Mouse (Mus musculus) embryo, embryonic 10 days (tissue): ENCODE measurements around the gene Celf2.

Experiments
- DNase-seq: peaks from one replicate; pipeline ENCODE4 v3.0.0-alpha.2; 2015; ENCODE audit warnings: low spot score

Gene Celf2

DNA sequence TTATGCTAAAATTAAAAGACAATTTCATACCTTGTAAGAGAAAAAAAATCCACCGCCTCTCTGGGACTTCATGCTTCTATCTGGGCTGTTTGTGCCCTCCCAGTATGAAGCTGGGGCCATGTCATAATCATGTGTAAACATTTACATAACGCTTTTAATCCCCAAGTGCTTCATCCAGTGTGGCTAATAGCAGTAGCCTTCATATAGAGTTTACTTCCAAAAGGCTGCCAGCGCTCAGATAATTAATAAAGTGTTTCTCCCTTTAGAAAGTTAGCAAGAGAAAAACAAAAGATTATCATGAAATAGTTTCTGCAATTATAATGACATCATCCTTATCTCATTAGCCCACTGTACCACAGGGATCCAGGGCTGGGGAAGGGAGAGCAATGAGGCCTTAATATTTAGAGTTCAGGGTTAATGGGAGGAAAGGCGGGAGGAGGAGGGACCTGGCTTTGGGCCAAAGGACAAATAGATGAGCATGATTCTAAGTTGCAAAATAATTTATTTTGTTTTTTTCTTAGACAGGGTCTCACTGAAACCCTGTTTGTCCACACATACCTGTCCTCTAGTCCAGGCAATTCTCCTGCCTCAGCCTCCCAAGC lies 425.8 kb downstream of the Celf2 start:
- DNase-seq, result no peak

DNA sequence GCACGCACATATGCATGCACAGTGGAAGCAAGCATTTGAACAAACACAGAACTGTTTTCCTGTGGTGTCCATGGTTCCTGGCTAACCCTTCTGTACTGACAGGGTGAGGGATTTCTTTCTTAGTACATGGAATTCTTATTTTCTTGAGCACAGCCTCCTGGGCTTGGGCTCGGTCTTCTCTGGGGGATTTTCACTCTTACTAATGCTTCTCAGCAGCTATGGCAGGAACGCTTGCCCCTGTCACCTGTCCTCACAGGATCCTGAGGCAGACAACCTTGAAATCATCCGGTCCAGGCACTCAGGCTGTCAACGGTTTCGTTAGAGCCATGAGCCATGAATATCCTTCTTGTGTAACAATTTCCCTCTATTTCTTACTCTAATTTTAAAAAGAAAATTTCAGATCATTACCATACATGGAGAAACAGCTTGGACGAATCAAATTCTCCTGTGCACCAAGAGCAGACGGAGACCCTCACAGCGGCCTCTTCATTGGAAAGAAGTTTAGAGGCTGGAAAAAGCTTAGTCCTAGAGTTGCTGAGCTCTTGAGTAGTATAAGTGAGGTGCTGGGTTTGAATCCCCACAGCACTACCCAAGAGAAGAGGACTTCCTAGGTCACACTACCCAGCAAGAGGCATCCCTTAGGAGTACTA lies 426.9 kb downstream of the Celf2 start:
- no peak for DNase-seq

DNA sequence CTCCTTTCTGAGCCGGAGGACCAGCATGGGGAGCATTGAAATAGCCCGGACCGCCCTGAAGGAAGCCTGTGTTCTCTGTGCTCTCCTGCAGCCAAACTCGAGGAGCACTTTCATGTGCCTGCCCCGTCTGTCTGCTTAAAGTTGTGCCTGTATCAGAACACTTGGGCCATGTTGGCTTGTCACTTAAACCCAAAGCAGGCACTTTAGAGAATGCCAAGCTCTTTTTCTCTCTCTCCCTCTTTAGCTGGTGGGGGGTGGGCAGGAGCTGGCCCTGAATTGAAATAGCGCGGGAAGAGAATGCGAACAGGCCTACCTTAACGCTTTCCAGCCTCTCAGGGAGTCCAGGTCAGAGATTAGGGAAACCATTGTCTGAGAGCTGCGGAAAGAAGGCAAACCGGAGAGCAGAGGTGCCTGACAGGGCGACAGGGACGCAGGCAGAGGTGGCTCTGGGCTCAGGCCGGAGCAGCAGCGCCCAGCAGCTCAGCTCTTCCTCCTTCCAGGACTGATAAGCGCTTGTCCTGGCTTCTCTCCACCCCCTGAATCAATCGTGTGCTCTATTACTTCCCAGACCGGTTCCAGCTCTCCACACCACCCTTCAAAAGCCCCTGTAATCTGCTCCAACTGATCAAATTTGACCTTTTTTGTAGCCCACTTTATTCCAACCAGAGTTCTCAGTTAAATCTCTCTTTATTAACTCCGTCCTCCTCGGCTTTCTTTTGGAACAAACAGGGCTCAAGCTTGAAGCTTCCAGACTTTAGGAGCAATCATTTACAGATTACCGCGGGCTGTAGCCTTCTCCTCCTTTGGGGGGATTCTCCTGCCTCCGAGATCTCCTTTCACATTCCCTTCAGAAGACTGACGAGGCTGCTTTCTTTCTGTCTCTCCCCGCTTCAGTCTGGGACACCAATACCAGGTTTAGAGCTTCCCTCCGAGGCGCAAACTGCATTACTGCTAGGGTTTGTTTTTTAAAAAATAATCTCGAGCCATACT lies 428.3 kb downstream of the Celf2 start:
- peak; percentile 50 for DNase-seq

DNA sequence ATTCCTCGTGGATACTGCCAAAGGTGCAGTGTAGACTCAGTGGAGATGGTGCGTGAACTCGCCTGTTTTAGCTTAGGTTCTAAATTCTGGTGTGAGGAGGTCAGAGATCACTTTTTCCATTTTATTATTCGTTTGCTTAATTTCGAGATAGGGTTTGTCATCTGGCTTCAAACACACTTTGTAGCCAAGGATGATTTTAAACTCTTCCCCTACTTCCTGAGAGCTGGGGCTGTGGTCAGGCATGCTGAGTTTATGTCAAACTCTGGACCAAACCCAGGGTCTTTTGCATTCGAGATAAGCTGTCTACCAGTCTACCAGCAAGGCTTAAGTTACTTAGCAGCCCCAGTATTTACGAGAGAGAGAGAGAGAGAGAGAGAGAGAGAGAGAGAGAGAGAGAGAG lies 429.3 kb downstream of the Celf2 start:
- no peak for DNase-seq

DNA sequence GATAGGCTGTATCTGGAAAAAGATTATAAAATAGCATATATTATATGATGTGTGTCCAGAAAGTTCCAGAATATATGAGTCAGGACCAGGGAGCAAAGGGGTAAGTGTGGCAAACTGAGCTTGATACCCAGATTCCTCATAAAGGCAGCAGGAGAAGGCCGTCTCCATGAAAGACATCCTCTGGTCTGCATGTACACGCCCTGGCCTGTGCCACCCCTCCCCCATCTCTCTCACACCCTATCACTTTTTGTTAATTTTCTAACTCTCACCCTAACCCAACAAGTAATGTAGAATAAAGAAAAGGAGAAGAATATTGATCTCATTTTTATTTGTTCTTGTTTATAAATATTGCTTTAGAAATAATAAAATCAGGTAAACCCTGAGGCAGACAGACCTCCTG lies 430.0 kb downstream of the Celf2 start:
- no peak for DNase-seq

DNA sequence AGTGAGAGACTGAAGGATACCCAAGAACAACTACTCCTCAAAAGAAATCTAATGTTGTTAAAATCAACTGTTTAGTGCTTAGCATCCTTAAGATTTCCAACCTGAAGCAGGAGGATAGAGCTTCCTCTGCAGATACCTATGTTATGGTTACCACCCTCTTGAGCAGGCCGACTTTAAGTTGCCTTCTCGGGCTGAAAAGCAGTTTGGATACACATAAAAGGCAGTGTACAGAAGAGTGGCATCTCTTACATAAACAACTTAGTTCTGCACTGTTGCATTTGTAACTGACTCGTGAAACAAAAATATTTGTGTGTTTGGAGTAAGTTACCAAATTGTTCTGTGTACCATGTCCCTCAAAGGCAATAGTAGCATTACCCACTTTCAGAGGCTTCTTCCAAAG lies 435.6 kb downstream of the Celf2 start:
- no peak for DNase-seq

DNA sequence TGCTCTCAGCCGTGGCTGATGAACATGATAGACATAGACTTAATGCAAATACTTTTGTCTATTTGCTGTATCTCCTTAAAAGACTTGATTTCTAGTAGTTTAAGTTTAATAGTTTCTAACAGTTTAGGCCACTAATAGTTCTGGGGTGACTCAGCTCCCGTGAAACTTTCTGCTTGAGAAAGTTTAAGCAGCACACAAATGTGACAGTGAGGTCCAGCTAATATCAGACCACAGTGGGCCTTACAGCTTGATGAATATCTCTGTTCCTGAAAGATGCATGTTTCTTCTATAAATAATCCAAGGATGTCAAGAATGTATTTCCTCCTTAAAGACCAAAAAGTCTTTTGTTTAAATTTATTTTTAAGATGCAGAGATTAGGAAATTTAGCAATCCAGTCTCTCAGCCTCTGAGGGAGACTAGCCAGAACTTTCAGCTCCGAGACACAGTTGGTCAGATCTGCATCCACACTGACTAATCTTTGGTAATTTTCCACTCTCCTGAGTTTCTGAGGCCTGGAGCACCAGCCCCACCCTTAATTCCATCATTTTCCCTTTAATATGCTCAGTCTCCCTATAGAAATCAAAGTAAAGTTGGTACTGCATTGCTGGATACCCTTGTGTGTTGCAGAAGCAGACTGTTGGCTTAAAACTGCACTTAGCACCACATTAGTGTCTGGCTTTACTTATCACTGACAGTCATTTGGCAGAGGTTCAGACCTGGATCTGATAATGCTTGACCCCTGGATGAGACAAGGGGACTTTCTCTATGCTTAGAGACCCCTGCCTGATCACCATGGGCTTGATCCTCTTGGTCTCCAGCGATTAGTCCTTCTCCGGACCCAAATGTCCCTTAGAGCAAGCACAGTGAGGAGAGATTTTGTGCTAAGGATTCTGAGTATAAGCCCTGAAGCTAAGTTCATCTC lies 436.8 kb downstream of the Celf2 start:
- DNase-seq, result no peak

DNA sequence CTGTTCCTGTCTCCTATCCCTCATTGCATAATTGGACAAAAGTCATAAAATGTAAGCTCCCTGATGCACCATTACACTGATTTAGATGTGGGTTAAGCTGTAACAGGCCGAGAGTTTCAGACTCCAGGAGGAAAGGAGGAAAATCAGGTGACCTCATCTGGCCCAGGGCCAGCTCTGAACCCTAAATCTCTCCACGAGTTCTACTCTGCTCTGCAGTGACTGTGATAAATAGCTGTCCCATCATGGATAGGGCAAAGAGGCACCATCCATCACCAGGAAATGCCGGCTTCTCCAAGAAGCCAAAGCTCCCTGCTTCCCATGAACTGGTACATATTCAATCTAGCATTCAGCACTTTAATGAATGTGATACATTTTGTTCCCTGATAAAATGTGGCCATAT lies 439.9 kb downstream of the Celf2 start:
- DNase-seq, result peak; percentile 60

DNA sequence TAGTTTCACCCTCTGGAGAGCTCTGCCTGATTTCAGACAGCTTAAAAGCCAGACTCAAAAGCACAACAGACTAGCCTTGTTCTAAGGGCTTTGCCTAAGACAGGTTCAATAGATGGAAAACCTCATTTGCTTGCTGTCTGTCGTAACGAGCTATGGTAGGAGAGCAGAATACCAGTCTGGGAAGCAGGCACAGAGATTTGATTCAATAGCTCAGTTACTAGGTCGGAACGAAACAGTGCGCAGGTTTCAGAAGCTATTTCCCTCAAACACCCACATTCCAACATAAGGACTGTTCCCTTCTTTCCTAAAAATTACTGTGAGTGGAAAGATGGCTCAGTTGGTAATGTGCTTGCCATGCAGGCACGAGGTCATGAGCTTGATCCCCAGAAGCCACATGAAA lies 441.1 kb downstream of the Celf2 start:
- DNase-seq, result no peak

DNA sequence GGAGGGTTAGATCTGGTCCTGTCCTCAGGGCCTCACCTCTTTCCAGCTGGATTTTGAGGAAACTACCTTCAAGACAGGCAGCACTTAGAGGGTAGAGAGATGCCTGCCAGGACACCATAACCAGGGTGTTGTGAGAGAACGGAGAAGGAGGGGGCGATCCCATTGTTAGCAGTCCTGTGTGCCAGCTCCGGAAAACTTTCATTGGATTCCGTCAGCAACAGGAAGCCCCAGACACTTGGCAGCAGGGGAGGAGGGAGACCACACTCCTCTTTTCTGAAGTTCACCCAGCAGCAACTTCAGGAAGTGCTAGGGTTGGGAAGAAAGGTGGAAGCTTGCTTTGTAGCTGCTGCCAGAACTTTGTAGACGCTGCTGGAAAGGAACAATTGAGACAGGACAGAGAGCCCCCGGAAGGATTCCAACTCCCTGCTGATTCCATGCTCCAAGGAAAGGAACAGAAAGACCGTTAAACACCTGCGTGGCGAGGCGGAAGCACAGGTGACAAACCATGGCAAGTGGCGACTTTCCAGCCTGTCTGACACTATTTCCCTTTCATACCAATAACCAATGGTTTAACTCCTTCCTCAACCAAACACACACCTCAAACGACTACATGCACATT lies 445.7 kb downstream of the Celf2 start:
- DNase-seq, result peak; percentile 36

DNA sequence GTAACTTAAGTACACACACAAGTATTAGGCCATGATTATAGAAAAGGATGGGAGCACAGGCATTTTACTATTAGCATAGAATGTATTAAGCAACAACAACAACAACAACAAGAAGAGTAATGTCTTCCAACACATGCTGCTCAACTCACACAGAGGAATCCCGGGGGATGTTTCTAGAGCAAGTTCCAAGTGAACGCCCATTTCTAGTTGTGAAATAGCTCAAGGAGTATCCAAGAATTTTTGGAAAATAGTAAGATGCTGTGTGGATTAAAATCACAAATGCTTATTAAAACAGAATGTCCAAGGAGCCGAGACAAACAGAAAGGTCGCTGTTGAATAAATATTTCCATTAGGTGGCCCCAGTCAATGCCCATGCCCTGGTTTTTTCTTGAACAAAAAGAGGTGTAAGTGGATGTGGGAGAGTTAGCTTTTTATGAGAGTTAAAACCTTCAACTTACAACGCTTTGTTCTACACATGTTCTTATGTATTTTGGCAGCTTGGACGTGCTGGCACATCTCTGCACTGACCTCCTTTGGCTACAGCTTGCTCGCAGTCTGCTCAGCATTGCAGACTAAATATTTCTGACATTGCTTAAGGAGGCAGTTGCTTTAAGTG lies 448.8 kb downstream of the Celf2 start:
- no peak for DNase-seq

DNA sequence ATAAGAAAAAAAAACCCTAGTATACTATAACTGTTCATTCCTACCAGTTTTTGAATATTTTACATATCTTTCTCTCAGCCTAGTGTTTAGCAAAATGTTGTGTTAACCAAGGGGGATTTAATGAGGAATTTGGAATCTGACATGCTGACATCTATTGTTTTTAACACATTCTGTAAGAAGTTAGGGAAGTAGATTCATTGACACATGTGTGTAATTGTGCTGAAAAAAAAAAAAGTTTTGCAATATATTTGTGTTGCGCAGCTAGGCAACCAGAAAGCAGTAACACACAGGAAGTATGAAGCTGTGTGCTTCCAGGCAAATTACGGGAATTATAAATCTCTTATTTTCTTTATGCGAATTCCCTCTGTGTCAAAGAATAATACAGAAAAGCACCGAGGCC lies 453.0 kb downstream of the Celf2 start:
- DNase-seq, result no peak

DNA sequence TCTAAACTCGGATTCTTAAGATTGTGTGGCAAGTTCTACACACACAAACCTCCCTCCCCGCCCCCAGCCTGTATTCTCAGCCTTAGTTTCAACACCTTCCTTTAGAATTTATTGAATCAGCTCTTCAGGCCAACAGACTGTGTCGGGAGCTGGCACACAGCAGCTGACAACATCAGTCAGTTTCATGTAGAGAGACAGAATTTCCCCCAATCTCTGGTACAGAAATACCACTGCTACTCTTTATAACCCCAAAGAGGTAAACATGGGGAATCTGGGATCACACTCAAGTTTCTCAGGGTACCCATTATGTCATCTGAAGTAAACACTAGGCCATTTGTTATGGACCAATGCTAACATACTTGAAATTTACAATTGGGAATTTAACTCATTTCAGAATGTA lies 453.4 kb downstream of the Celf2 start:
- no peak for DNase-seq

DNA sequence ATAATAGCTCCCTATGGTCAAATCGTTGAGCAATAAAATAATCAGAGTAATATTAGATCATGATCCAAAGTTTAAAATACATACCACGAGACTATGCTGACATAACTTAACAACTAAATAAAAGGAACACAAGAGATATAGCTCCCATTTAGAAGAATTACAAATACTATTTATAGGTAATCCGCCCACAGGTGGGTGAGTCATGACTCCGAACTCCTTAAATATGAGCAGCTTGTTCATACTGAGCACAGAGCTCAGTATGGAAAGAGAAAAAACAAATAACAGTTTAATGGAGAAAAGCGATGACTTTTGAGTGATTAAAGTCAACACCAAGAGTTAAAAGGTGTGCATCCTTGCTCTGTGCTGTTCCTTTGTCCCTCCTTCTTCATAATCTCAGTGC lies 458.3 kb downstream of the Celf2 start:
- DNase-seq, result no peak

DNA sequence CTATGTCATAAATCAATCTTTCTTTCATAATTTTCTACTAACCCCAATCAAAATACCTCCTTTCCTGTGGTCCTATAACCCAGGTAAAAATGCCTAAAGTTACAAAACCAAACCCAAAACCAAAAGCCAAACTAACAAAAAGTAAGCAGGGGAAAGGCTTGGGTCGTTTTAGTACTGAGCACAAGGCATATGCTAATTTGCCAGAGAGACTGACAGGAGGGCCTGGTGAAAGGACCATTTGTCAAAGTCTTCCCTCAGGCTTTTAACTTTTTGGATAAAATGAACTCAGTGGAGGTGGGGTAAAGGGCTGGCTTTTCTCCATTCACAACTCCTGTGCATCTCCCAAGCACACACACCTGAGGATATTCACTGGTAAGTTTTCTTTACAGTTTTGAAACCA lies 463.2 kb downstream of the Celf2 start:
- DNase-seq, result no peak

DNA sequence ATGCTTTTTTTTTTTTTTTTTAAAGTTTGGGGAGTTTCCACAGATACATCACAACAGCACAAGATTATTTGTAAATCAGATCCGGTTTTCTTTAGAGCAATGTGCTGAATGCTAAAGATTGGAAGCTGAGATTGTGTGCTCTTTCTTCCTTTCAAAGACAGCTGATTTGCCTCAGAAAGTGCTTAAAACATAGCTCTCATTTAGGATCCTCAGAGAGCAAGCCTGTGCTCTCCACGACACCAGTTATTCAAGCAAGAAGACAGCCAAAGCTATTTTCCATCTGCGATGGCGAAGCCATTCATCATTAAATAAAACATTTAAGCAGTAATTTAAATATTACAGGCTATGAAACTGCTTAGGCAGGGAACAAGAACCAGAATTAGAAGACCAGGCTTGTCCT lies 463.8 kb downstream of the Celf2 start:
- DNase-seq, result no peak

DNA sequence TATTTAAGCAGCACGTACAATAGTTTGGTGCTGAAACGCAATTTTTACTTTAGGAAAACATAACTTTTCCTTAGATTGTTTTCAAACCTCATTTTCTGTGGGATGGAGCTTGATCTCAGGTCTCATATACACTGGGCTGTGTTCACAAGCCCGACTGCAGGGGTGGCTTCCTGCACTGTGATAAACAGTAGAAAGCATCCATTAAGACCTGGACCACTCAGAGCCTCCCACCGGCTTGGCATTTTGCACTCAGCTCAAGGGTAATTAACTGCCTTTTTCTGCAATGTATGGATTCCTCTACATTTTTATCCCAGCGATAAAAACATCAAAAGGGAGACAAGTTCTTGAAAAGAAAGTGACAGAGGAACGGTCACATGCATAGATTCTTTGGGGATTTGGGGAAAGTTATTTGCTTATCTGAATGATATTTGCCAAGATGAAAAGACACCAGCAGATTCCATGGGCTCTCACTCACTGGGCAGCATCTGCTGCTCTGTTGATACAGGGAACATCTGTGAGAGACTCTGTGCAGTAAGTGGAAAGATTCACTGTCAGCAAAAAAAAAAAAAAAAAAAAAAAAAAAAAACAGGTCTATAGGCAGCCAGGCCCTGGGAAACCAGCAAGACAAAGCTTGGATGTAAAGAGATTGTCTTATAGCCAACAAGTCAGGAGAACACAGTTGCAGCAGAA lies 465.4 kb downstream of the Celf2 start:
- no peak for DNase-seq

DNA sequence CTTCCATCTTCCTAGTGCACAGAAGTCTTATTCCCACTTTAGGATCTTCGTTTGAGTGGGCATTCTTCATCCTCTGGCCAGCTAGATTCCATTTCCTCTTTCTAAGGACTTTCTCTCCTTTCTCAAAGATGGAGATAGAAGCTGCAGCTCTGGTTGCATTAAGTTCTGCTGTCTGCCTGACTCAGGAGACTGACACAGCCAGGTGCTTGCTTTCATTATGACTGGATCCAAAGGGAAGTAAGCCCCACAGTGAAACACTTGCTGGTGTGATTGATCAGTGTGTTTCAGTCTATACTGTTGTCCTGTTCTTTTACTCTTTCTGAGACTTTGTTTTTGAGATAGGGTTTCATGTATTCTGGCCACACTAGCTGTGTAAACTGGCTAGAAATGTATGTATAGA lies 468.4 kb downstream of the Celf2 start:
- no peak for DNase-seq

DNA sequence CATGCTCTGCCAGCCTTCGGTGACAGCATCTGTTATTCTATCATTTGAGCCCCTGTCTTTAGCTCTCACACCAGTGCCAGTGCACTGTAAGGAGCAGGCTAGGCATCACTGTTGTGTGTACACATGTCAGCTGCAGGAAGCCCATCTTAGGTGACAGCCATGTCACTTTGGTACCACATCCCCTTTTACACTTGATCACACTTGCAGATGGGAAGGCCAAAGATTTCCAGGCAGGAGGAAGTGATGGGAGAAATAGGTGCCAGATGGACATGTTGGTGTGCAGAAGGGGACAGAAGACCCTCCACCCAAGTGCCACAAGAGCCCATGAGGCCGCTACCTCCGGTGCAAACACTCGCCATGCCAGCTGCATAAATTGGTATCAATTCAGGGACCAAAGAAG lies 470.4 kb downstream of the Celf2 start:
- DNase-seq, result no peak

DNA sequence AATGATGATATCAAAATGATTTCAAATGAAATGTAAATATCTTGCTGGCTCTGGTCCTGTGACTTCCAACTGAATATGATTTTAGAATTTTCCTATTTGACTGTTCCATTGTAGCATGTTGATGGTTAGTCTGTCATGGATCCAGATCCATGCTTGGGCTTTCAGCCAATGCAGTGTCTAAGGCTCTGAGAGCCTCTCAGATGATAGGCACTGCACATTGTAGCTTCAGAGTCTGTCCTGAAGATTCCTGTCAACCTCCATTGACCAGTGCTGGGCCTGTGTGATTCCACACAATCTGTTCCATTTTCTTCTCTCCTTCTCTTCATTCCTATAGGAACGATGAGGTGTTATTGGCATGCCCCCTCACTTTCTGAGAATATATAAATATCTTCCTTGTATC lies 478.0 kb downstream of the Celf2 start:
- no peak for DNase-seq

DNA sequence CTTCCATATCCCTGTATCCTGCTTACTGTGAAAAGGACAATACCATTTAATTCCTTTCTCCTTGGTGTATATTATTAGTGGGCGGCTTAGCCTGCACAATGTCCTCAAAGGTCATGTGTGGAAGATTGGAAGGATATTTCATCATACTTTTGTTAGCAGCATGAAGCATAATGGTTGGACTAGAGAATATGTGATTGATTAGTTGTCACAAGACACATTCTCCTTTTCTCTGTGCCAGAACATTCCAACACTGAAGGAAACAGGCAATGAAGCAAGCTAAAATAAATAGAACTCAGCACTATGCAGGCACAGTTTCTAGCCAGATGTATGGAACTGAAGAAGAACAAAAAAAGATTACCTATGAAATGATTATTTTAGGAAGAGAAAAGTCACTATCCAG lies 482.6 kb downstream of the Celf2 start:
- DNase-seq, result no peak
